Mouse (Mus musculus) frontal cortex, postnatal 25 days (tissue): ENCODE measurements at regions not wholly inside any gene's neighbourhood (a gene's known extent, or its start where the extent isn't known, plus 50 kb on each side); places are given as distances from the start of the nearest gene placed in this dataset.
A peak's percentile ranks its signal among the peaks of the same experiment; 100 is the strongest.
"Not testable (repeated sequence)": the region's sequence is repeated elsewhere in the genome, so short reads cannot be mapped to it uniquely, and the experiment has no call there.

Source experiments
- DNase-seq, 2 experiments: peaks; one replicate each; pipeline ENCODE4 v3.0.0; 2022; ENCODE audit warnings: low spot score in 2 of 2

GRCm38 (mm10) chr16:31553361-31554146 lies 109.7 kb upstream of the Dlg1 start:
- DNase-seq: no peak

GRCm38 (mm10) chr16:31560426-31560825 lies 102.8 kb upstream of the Dlg1 start:
- no peak for DNase-seq

DNA sequence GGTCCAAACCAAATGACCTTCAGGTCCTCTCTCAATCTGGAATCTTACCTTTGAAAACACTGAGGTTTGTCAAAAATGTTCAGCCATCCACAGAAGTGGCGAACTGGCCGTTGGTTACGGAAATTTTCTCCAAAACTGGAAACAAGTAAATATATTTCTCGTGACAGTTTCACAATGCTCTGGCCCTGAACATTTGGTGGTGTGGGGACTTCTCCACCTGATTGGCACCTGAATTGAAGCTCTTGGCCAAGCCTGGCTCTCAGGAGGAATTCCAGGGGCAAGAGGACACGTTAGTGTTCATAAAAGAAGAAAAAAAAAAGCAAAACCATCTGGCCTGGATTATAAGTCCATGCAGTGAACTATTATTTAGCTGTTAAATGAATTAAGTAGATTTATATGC lies 98.3 kb upstream of the Dlg1 start:
- no peak for DNase-seq

GRCm38 (mm10) chr16:31568316-31568715 lies 94.9 kb upstream of the Dlg1 start:
- DNase-seq: no peak

DNA sequence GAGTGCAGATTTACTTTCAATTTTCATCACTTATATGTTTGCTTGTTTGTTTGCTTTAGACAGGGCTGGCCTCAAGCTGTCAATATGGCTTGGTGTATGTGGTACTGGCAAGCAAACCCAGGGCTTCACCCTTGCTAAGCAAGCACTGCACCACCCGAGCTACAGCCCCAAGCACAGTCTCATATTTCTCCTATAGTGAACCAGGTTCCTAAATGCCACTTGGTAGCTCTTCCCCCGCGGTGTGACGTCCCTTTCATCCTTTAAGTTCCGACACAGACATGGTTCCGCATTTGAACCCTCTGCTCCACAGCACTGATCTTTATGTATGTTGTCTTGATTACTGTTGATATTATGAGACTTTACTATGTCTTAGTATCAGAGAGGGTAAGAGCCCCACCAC lies 93.4 kb upstream of the Dlg1 start:
- no peak for DNase-seq

- no peak for DNase-seq
Observed at GRCm38 (mm10) chr16:31570311-31571139, 92.7 kb upstream of the Dlg1 start.

- DNase-seq: not testable (repeated sequence)
Observed at GRCm38 (mm10) chr16:31573833-31574232, 89.4 kb upstream of the Dlg1 start.

- not testable (repeated sequence) for DNase-seq
Observed at GRCm38 (mm10) chr16:31575646-31576045, 87.6 kb upstream of the Dlg1 start.

GRCm38 (mm10) chr16:31576422-31576821 lies 86.8 kb upstream of the Dlg1 start:
- DNase-seq: no peak

DNA sequence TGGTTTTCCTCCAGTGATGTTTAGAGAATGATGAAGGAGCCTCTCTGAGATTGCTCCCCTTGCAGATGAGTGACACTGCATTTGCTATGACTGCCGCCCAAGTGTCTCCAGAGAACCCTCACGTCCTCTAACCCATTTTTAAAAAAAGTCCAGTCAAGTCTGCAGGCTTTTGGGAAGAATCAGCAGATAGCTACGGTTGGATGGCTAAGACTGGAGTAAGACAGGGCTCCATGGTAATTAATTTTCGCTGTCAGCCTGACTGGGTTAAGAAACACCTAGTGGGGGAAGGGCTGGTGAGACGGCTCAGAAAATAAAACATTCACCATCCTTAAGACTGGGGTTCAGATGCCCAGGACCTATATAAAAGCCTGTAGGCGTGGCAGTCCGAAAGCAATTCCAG lies 85.9 kb upstream of the Dlg1 start:
- no peak for DNase-seq

GRCm38 (mm10) chr16:31579318-31579717 lies 83.9 kb upstream of the Dlg1 start:
- no peak for DNase-seq

GRCm38 (mm10) chr16:31580779-31581178 lies 82.5 kb upstream of the Dlg1 start:
- DNase-seq: no peak

DNA sequence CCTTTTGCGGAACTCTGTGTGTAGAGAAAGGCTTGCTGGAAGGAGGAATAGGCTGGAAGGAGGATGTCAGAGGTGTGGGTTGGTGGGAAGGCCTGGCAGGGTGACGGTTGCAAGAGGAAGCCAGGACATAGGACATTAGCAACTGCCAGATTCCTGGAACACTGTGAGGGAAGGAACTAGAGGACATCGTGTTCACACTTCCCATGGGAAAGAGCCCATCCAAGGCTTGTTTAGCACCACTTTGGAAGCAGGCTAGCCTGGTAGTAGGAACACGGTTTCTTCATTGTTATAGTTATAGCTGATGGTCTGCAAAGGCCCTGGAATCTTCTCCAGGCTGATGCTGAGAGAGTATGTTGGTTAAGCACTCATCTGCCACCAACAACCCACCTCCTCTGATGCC lies 80.4 kb upstream of the Dlg1 start:
- DNase-seq: no peak

DNA sequence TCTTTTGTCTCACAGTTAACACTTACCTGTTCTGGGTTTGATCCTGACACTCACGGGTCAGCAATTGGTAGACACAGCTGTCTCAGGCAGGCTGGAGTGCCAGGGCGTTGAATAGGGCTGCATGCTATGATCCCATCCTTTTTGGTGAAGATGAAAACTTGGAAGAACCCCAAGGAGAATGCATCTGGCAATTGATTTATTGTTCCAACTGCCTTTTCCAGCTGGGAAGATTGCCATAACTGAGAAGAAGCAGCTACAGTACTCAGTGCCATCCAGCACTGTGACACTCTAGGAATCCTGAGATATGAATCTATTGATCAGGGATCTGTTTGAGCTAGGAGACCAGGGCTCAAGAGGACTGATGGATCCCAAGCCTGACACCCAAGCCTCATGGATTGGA lies 79.6 kb upstream of the Dlg1 start:
- no peak for DNase-seq

DNA sequence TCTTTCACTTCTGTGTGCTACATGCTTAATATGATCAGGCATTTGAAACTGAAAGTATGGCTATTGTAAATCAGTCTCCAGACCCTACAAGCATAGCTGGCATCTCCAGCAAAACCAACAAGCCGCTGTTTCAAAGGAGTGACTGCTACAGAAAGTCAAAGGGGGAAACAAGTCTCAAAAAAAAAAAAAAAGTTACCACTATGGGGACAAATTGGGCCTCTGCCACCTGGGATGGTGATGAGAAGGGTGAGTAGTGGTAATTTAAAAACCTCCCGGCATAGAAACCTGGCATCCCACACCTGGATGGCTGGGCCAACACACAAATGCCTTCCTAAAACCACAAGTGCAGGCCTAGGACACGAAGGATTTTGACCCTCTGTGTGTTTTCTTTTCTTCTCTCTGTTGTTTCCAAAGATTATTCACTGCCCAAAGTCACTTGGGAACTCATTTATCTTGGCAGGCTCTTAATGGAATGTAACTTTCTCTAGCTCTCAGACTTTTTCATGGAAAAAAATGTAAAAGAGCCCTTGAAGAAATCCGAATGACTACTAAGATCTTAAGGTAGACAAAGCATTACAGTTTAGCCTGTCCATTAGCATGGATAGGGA lies 78.9 kb upstream of the Dlg1 start:
- no peak for DNase-seq

GRCm38 (mm10) chr16:31587036-31587435 lies 76.2 kb upstream of the Dlg1 start:
- DNase-seq: no peak

DNA sequence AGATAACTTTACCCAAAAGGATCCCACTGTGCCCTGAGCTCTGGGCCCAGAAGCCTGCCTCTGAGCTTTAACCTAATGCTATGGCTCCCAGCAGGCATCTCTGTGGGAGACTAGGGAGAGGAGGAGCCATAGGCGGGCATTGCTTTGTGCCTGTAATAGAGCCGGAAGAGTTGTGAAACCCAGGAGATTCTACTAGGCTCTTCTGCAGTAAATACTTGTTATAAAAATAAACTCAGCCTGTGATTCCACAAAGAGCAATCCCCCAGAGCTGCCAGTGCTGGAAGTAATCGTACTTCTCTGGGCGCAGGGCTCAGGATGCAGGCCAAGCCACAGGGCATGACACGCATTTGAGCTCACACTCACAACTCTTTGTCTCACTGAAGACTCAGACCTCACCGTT lies 73.7 kb upstream of the Dlg1 start:
- DNase-seq: no peak

DNA sequence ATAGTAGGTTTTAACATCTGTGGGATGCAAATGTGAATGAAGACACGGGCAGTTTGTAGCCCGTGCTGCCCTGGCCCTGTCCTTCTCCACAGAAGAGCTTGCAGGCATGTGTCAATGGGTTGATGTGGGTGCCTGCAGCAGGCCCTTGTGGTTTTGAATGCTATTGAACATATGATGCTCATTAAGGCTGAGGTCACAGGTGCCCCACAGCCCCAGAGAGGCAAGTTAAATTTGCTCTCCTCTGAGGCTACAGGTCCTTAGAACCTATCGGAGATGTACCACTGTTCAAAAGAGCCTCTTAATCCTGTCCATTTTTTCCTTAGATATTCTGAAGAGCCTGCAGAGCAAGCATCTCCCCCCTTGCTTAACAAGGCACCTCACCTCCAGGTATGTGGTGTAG lies 71.7 kb upstream of the Dlg1 start:
- DNase-seq: no peak

DNA sequence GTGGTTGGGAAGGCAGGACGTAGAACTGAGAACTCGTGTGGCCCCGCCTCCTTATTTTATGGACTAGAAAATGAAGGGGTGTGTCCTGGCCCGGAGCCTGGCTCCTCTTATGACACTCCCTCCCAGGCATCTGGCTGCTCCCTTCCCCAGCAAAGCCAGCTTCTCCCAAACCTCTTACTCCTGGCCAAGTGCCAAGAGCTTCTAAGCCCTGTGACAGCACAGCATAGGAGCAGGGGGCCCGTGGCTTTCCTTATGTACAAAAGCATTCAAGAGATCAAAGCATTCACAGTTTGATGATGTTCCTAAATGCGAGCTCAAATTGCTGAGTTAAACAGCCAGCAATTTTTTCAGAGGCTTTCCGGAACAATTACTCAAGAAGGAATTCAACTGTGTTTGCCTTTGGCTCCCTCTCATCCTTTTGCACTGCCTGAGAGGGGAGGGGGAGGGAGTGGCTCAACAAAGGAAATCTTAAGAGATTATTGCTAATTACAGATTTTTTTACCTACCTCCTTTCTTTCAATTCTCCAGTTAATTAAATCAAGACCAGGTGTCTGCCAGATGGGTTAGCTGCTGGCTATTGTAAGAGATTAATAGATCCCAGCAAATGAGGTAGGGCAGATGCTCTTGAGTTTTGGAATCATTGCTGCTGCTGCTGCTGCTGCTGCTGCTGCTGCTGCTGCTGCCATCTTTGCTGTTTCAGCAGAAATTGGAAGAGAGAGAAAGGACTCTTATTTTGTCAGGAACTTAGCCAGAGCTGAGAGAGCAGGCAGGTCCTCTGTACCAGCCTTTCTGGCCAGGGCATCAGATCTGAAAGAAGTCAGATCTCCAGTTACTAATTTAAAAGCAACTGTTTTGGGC lies 71.0 kb upstream of the Dlg1 start:
- peak in 1 of 2 experiments; percentile 37 for DNase-seq

GRCm38 (mm10) chr16:31592973-31593683 lies 70.1 kb upstream of the Dlg1 start:
- DNase-seq: no peak

GRCm38 (mm10) chr16:31597965-31598364 lies 65.3 kb upstream of the Dlg1 start:
- no peak for DNase-seq
